Mouse (Mus musculus): Measurements from ENCODE around the gene Grb2.
A peak's percentile ranks its signal among the peaks of the same experiment; 100 is the strongest.

The Grb2 gene

DNA sequence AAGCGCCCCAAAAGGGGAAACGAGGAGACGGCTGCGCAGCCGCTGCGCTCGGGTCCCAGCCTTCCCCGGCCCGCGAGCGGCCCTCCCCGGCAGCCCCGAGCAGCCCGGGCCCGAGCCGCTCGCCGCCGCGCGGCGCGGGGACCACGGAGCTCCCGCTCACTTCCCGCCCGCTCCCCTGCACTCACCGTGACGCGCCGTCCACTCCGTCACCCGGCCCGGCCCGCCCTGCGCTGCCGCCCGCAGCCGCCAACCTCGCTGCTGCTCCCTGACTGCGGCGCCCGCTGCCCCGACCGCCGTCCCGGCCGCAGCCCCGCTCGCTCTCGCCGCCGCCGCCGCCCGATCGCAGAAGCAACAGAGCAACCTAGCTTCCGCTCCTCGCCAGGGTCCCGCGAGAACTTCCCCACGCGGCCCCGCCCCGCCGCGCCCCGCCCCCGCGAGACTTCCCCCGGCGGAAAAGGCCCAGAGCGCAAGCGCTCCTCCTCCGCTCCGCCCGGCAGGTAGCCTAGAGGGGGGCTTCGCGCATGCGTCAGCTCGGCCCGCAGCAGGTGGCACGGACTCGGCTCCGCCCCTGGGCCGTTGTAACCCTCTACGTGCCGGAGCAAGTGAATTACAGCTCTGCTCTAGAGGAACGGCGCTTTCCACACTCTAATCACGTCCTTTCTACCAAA is at the start of gene Grb2:
TSS of gene Grb2 (minus strand) at position 389 of the 668 bp plus-strand sequence.
- DNase-seq (ENCODE audit: low read depth, low spot score): peak; percentile 98

GRCm38 (mm10) chr11:115753485-115753884 is 45.1 kb upstream of the Grb2 start:
- DNase-seq (ENCODE audit: low read depth, low spot score): peak; percentile 1

GRCm38 (mm10) chr11:115752653-115753052 is 44.3 kb upstream of the Grb2 start:
- no peak for DNase-seq (ENCODE audit: low read depth, low spot score)

DNA sequence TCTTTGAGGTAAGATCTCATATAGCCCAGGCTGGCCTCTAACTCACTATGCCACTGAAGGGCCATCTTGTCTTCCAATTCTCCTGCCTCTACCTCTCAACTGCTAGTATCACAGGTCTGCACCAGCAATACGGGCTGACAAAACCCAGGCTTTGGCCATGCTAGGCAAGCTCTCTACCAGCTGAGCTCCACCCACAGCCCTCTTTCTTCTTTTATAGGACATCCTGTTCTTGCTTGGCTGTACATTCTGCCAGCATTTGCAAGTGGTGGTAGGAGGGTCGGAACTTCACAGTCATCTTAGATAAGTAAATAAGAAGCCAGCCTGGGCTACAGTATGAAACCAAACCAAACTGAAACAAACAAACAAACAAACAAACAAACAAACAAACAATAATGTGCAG is 43.3 kb upstream of the Grb2 start:
- DNase-seq (ENCODE audit: low read depth, low spot score): no peak

DNA sequence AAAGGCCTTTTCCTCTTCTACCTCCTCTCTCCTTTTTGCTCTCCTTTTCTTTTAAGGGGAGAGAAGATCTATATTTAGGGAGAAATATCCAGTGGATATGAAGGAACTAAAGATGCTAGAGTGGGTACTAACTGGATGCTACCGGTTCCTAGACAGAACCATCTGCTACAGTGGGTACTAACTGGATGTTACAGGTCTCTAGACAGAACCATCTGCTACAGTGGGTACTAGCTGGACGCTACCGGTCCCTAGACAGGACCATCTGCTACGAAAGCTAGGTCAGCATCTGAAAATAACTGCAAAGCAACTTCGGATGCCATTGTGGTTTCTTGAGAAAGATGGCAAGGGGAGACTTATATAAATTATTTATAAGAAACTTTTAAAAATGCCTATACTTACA is 41.4 kb upstream of the Grb2 start:
- no peak for DNase-seq (ENCODE audit: low read depth, low spot score)

DNA sequence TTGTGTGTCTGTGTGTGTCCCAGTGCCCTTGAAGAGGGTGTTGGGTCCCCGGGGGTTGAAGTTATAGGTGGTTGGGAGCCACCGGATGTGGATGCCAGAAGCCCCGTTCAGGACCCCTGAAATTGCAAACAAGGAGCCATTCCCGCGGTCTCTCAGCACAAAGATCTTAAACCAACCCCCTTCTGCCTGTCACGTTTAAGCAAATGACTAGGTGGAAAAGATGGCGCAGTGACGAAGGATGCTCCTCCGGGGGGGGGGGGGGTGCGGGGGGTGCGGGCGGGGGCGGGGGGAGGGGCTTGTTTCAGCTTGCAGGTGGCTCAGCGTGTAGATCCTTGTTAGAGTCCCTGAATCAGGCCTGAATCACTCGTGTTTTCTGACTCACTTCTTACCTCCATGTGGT is 39.0 kb upstream of the Grb2 start:
- peak; percentile 46 for DNase-seq (ENCODE audit: low read depth, low spot score)

DNA sequence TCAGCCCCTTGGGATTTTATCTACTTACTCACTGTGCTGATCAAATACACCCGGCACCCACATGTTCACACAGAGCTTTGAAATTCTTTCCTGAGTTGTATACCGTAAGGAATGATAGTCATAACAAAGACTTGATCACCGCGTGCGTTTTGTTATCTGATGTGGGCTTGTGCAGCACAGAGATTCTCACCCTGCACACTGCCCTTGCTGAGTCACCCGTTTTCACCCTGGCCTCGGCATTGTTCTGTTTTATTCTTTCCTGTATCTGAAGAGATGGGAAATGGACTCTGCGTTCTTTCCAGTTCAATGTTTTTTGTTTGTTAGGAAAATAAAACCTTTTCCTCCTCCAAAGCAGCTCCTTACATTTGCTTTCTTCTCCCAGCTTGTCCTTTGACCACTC is 38.4 kb upstream of the Grb2 start:
- no peak for DNase-seq (ENCODE audit: low read depth, low spot score)

DNA sequence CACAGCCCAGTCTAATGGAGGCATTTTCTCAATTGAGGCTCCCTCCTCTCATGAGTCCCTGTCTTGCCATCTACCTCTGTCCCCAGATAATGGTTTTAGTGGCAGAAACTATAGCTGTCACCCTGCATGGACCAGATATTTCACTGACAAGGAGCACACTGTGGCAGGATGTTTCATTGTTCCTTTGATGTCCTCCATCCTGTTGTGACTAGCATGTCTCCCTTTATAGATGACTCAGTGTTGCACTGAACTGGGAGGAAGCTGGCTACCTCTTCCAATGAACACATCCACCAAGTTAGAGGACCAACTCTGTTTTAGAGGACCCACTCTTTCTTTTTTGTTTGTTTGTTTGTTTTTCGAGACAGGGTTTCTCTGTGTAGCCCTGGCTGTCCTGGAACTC is 37.7 kb upstream of the Grb2 start:
- DNase-seq (ENCODE audit: low read depth, low spot score): no peak

GRCm38 (mm10) chr11:115744385-115744784 is 36.0 kb upstream of the Grb2 start:
- no peak for DNase-seq (ENCODE audit: low read depth, low spot score)

GRCm38 (mm10) chr11:115742926-115743325 is 34.5 kb upstream of the Grb2 start:
- DNase-seq (ENCODE audit: low read depth, low spot score): no peak

DNA sequence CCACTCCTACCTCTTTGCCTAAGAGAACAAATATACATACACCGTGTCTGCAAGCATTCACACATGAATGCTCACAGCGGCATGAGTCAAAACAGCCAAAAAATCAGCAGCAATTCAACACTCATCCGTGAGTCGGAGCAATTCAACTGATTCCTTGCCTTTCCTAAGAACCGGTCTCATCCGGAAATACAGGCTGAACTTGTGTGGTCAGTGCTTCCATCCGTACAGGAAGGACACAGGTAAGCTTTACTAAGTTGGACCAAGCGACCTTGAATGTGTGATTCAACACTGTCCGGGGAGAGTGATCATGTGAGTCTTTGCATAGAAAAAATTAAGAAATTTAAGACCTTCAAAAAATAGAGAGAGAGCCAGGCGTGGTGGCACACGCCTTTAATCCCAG is 32.7 kb upstream of the Grb2 start:
- DNase-seq (ENCODE audit: low read depth, low spot score): no peak

GRCm38 (mm10) chr11:115738275-115738885 is 30.0 kb upstream of the Grb2 start:
- no peak for DNase-seq (ENCODE audit: low read depth, low spot score)

GRCm38 (mm10) chr11:115737608-115738208 is 29.3 kb upstream of the Grb2 start:
- no peak for DNase-seq (ENCODE audit: low read depth, low spot score)

DNA sequence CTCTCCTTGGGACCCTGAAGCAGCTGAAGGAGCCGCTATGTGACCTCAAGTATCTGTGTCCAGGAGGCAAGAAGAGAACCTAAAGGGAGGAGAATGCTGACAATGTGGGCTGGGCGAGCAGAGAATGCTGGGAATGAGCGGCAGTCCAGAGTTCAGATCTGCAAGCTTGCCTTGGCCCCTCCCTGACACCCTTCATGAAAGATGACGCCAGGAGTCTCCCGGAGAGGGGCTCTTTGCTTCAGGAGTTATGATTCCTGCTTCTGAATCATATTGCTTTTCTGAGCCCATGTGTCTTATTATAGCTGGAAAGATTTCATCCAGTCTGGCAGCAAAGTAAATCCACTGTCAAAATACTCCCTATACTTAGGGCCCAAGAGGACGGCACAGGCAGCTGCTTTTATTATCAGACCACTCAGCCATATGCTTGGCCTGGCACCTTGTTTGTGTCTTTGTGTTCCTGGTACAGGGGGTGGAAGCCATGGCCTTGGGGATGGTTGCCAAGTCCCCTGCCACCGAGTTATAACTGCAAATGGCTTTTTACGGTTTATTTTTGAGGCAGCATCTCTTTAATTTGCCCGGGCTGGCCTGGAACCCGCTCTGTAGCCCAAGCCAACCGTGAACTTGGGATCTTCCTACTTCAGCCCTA is 25.8 kb upstream of the Grb2 start:
- DNase-seq (ENCODE audit: low read depth, low spot score): peak; percentile 68

- DNase-seq (ENCODE audit: low read depth, low spot score): no peak
Measured at GRCm38 (mm10) chr11:115723231-115723630, 14.8 kb upstream of the Grb2 start.

GRCm38 (mm10) chr11:115722638-115723037 is 14.2 kb upstream of the Grb2 start:
- DNase-seq (ENCODE audit: low read depth, low spot score): peak; percentile 81

GRCm38 (mm10) chr11:115717660-115718390 is 9.4 kb upstream of the Grb2 start:
- DNase-seq (ENCODE audit: low read depth, low spot score): peak; percentile 49

DNA sequence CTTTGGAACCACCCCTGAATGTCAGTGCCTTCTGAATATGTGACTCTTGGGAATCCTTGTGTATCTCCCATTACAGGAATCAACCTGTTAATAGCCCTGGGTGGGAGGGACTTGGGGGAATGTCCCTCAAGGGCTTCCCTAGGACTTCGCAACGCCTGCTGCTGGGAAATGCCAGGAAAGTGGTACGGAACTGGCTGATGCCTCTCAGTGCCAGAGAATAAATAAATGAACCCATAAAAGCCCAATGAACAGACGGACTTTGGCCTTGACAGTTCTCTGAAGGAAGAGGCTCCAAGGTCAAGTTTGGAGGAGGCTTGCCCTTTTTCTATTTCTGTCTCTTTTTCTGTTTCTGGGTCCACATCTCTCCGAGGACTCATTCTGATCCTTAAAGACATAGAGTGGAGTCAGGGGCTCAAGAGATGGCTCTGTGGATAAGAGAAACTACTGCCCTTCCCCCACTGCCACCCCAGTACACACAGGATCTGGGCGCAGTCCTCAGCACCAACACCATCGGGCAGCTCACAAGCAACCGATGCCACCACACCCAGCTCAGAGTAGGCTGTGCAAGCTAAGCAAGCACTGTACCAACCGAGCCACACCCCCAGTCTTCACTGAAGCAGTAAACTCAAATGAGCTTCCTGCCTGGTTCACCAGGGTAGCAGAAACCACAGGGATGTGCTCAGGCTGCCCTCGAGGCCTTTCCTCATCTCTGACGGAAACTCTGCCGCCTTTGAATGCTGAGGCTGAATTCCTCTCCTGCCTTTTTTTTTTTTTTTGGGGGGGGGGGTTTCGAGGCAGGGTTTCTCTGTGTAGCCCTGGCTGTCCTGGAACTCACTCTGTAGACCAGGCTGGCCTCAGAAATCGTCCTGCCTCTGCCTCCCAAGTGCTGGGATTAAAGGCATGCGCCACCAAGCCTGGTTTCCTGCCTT is 8.3 kb upstream of the Grb2 start:
- peak; percentile 41 for DNase-seq (ENCODE audit: low read depth, low spot score)

GRCm38 (mm10) chr11:115714491-115714890 is 6.1 kb upstream of the Grb2 start:
- DNase-seq (ENCODE audit: low read depth, low spot score): peak; percentile 71

DNA sequence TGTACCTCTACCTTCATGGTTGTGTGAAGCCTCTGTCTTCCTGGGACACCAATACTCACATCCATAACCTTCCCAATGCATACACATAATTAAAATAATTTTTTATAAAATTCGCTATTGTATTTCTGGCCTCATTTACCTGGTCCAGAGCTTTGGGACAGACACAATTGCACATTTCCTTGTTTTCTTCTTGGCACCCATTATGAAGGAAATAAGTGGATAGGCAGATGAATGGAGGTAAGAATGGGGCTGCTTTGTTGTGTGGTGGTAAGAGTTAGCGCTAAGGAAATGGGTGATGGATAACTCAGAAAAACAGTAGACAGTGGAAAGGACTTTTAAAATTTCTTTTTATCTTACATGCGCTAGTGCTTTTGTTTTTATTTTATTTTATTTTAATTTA is 5.0 kb upstream of the Grb2 start:
- DNase-seq (ENCODE audit: low read depth, low spot score): no peak
